Mouse (Mus musculus): Measurements from ENCODE around the gene Elp6. TPM values are rescaled to one million over a fixed set of nuclear protein-coding genes. Genes with fewer than 3 reads are reported as not detected.

Elp6 gene
- total RNA-seq (2012; rRNA removed), result 24.5 and 28.3 TPM in 2 replicates

GRCm38 (mm10) chr9:110304969-110305651, at the start of gene Elp6:
Elp6 (plus strand) TSS chr9:110305173.
- peak; percentile 87 for DNase-seq (ENCODE audit: low read depth, low spot score)
- Histone ChIP-seq H3K4me3 (ENCODE audit: insufficient read depth in 1 of 2, low read depth in 1 of 2, low read length in 2 of 2, poor library complexity in 1 of 2, severe bottlenecking in 1 of 2) (peak within 1 kb of the TSS; percentile 69 to 81), H3K9ac (ENCODE audit: insufficient read depth, low read depth, low read length, poor library complexity, severe bottlenecking) (peak within 1 kb of the TSS; percentile 87), H3K4me1 (ENCODE audit: control insufficient read depth in 2 of 2, insufficient read depth in 2 of 2, low read length in 2 of 2, poor library complexity in 1 of 2) (no peaks in the 10 kb centered on the region; a peak in 1 of 4 replicates), H3K9me3 (ENCODE audit: control insufficient read depth, insufficient read depth, low read depth, low read length) (no peaks in the 10 kb centered on the region), H3K36me3 (ENCODE audit: control insufficient read depth, insufficient read depth, low read length, poor library complexity, severe bottlenecking) (no peaks in the 10 kb centered on the region), H3K27ac (ENCODE audit: insufficient read depth, low read depth, low read length, poor library complexity, severe bottlenecking) (peak within 1 kb of the TSS; percentile 85)
- in situ Hi-C loops (cut with MboI; ENCODE audit: low sequenced_read_pairs in 2 of 2, unreplicated experiment in 2 of 2), result no loop called here
- TF ChIP-seq ZC3H11A (IDR thresholded peaks at IDR 0.05; ENCODE audit: borderline replicate concordance, low read depth, low read length) (no peak), CHD2 (IDR thresholded peaks at IDR 0.05; ENCODE audit: low read depth, low read length) (no peak), HCFC1 (IDR thresholded peaks at IDR 0.05; ENCODE audit: borderline replicate concordance, insufficient read depth, low read length) (peak; percentile 95), ZNF384 (IDR thresholded peaks at IDR 0.05; ENCODE audit: low read depth, low read length) (no peak), MAFK (IDR thresholded peaks at IDR 0.05; ENCODE audit: insufficient read depth, low read depth, low read length) (no peak)

GRCm38 (mm10) chr9:110255407-110256019, 49.5 kb upstream of the Elp6 start:
- H3K9ac ChIP-seq (ENCODE audit: insufficient read depth, low read depth, low read length, poor library complexity, severe bottlenecking), result no peak overlapping the region
- no peak for DNase-seq (ENCODE audit: low read depth, low spot score)
- TF ChIP-seq CHD2 (IDR thresholded peaks at IDR 0.05; ENCODE audit: low read depth, low read length) (no peak), MAFK (IDR thresholded peaks at IDR 0.05; ENCODE audit: insufficient read depth, low read depth, low read length) (no peak), ZC3H11A (IDR thresholded peaks at IDR 0.05; ENCODE audit: borderline replicate concordance, low read depth, low read length) (no peak), ZNF384 (IDR thresholded peaks at IDR 0.05; ENCODE audit: low read depth, low read length) (no peak), HCFC1 (IDR thresholded peaks at IDR 0.05; ENCODE audit: borderline replicate concordance, insufficient read depth, low read length) (no peak)
- no peak overlapping the region for H3K27ac ChIP-seq (ENCODE audit: insufficient read depth, low read depth, low read length, poor library complexity, severe bottlenecking)
- H3K4me1 ChIP-seq (ENCODE audit: control insufficient read depth in 2 of 2, insufficient read depth in 2 of 2, low read length in 2 of 2, poor library complexity in 1 of 2), result peaks cover 0 to 5% of the 10 kb centered on the region in 2 experiments; a peak in 2 of 4 replicates
- no peaks in the 10 kb centered on the region for H3K9me3 ChIP-seq (ENCODE audit: control insufficient read depth, insufficient read depth, low read depth, low read length)
- no peaks in the 10 kb centered on the region for H3K36me3 ChIP-seq (ENCODE audit: control insufficient read depth, insufficient read depth, low read length, poor library complexity, severe bottlenecking)
- in situ Hi-C loops (cut with MboI; ENCODE audit: low sequenced_read_pairs in 2 of 2, unreplicated experiment in 2 of 2), result no loop called here
- no peak overlapping the region for H3K4me3 ChIP-seq (ENCODE audit: insufficient read depth in 1 of 2, low read depth in 1 of 2, low read length in 2 of 2, poor library complexity in 1 of 2, severe bottlenecking in 1 of 2)

GRCm38 (mm10) chr9:110258646-110259045, 46.3 kb upstream of the Elp6 start:
- no peak overlapping the region for H3K9ac ChIP-seq (ENCODE audit: insufficient read depth, low read depth, low read length, poor library complexity, severe bottlenecking)
- in situ Hi-C loops (cut with MboI; ENCODE audit: low sequenced_read_pairs in 2 of 2, unreplicated experiment in 2 of 2), result no loop called here
- no peak for TF ChIP-seq HCFC1 (IDR thresholded peaks at IDR 0.05; ENCODE audit: borderline replicate concordance, insufficient read depth, low read length)
- no peak for TF ChIP-seq CHD2 (IDR thresholded peaks at IDR 0.05; ENCODE audit: low read depth, low read length)
- no peak for TF ChIP-seq MAFK (IDR thresholded peaks at IDR 0.05; ENCODE audit: insufficient read depth, low read depth, low read length)
- TF ChIP-seq ZNF384 (IDR thresholded peaks at IDR 0.05; ENCODE audit: low read depth, low read length), result no peak
- H3K4me1 ChIP-seq (ENCODE audit: control insufficient read depth in 2 of 2, insufficient read depth in 2 of 2, low read length in 2 of 2, poor library complexity in 1 of 2), result no peaks in the 10 kb centered on the region
- no peak for DNase-seq (ENCODE audit: low read depth, low spot score)
- H3K4me3 ChIP-seq (ENCODE audit: insufficient read depth in 1 of 2, low read depth in 1 of 2, low read length in 2 of 2, poor library complexity in 1 of 2, severe bottlenecking in 1 of 2), result no peak overlapping the region
- no peak overlapping the region for H3K27ac ChIP-seq (ENCODE audit: insufficient read depth, low read depth, low read length, poor library complexity, severe bottlenecking)
- H3K9me3 ChIP-seq (ENCODE audit: control insufficient read depth, insufficient read depth, low read depth, low read length), result no peaks in the 10 kb centered on the region
- H3K36me3 ChIP-seq (ENCODE audit: control insufficient read depth, insufficient read depth, low read length, poor library complexity, severe bottlenecking), result no peaks in the 10 kb centered on the region

DNA sequence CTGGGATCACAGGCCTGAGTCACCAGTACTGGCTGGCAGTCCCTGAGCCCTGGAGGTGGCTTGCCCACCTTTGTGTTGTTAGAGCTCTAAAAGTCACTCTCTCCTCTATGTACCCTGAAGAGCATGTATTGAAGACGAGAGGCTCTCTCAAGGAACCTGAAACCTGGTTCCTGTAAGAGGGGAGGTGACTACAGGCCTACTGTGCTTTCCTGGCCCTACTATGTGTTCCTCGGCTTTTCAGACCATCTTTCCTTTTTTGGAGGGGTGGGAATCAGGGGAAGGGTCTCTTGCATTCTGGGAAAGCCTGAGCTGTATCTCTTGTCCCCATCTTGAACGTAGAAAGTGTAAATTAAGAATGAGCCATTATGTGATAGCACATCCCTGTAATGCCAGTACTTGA, 45.9 kb upstream of the Elp6 start:
- in situ Hi-C loops (cut with MboI; ENCODE audit: low sequenced_read_pairs in 2 of 2, unreplicated experiment in 2 of 2), result no loop called here
- H3K9ac ChIP-seq (ENCODE audit: insufficient read depth, low read depth, low read length, poor library complexity, severe bottlenecking), result no peak overlapping the region
- no peaks in the 10 kb centered on the region for H3K9me3 ChIP-seq (ENCODE audit: control insufficient read depth, insufficient read depth, low read depth, low read length)
- no peak overlapping the region for H3K27ac ChIP-seq (ENCODE audit: insufficient read depth, low read depth, low read length, poor library complexity, severe bottlenecking)
- no peak overlapping the region for H3K4me3 ChIP-seq (ENCODE audit: insufficient read depth in 1 of 2, low read depth in 1 of 2, low read length in 2 of 2, poor library complexity in 1 of 2, severe bottlenecking in 1 of 2)
- DNase-seq (ENCODE audit: low read depth, low spot score), result no peak
- no peaks in the 10 kb centered on the region for H3K36me3 ChIP-seq (ENCODE audit: control insufficient read depth, insufficient read depth, low read length, poor library complexity, severe bottlenecking)
- no peaks in the 10 kb centered on the region for H3K4me1 ChIP-seq (ENCODE audit: control insufficient read depth in 2 of 2, insufficient read depth in 2 of 2, low read length in 2 of 2, poor library complexity in 1 of 2)
- TF ChIP-seq MAFK (IDR thresholded peaks at IDR 0.05; ENCODE audit: insufficient read depth, low read depth, low read length) (no peak), ZC3H11A (IDR thresholded peaks at IDR 0.05; ENCODE audit: borderline replicate concordance, low read depth, low read length) (no peak), CHD2 (IDR thresholded peaks at IDR 0.05; ENCODE audit: low read depth, low read length) (no peak), HCFC1 (IDR thresholded peaks at IDR 0.05; ENCODE audit: borderline replicate concordance, insufficient read depth, low read length) (no peak), ZNF384 (IDR thresholded peaks at IDR 0.05; ENCODE audit: low read depth, low read length) (no peak)

Data from ES-E14 (cell line).